Mouse (Mus musculus) hindbrain, embryonic 11.5 days (tissue): ENCODE results near the gene Aqp7. TPM values are rescaled to one million over a fixed set of nuclear protein-coding genes. Genes with fewer than 3 reads are reported as not detected.

Experiments used
- ATAC-seq: fragments of 200-750 bp; cut with Nextera tagmentation; 2 replicates; pipeline ENCODE4 v1.8.0; 2017; ENCODE audit warnings: mild to moderate bottlenecking, moderate TSS enrichment, moderate library complexity; ENCODE audit not compliant: low FRiP score
- DNase-seq: peaks from one replicate; pipeline ENCODE4 v3.0.0-alpha.2; 2015; ENCODE audit warnings: low spot score
- H3K27ac ChIP-seq: fragments of 300-500 bp; sonication (generic); 2 replicates; pipeline ENCODE4 v1.5.1; 2014; ENCODE audit warnings: mild to moderate bottlenecking, low read depth, low read length
- H3K27me3 ChIP-seq: fragments of 300-500 bp; sonication (generic); 2 replicates; pipeline ENCODE4 v1.6.1; 2014; ENCODE audit warnings: mild to moderate bottlenecking, low read length, moderate library complexity, mixed read lengths; ENCODE audit not compliant: control insufficient read depth, insufficient read depth
- H3K36me3 ChIP-seq: fragments of 300-500 bp; sonication (generic); 2 replicates; pipeline ENCODE4 v1.6.1; 2014; ENCODE audit warnings: mild to moderate bottlenecking, low read length, moderate library complexity, mixed read lengths; ENCODE audit not compliant: control insufficient read depth, insufficient read depth
- H3K4me1 ChIP-seq: fragments of 300-500 bp; sonication (generic); replicated peaks from 2 replicates; pipeline ENCODE4 v1.6.1; 2014; ENCODE audit warnings: low read length, mixed read lengths; ENCODE audit not compliant: control insufficient read depth, insufficient read depth
- H3K4me2 ChIP-seq: fragments of 300-500 bp; sonication (generic); replicated peaks from 2 replicates; pipeline ENCODE4 v1.6.1; 2014; ENCODE audit warnings: mild to moderate bottlenecking, low read depth, low read length
- H3K4me3 ChIP-seq: fragments of 300-500 bp; sonication (generic); 2 replicates; pipeline ENCODE4 v1.5.1; 2014; ENCODE audit warnings: low read depth, low read length
- H3K9ac ChIP-seq: fragments of 300-500 bp; sonication (generic); 2 replicates; pipeline ENCODE4 v1.6.1; 2014; ENCODE audit warnings: low read depth, low read length
- H3K9me3 ChIP-seq: fragments of 300-500 bp; sonication (generic); 2 replicates; pipeline ENCODE4 v1.6.1; 2016; ENCODE audit warnings: low read length; ENCODE audit not compliant: control insufficient read depth
- WGBS: fragments of 180-500 bp; shearing (Covaris S2); extraction: QIAGEN DNeasy Blood & Tissue Kit; methylation state at CpG from one replicate; pipeline ENCODE4 v1.1.7; 2014; 5-methylcytosine and 5-hydroxymethylcytosine counted together
- polyA plus RNA-seq: library from polyadenylated mRNA; unstranded; fragments of >200 nt; fragmentation: Nextera tagmentation; extraction: Ambion mirVana; gene quantifications from 2 replicates; pipeline ENCODE4 v1.2.1, GENCODE M21; 2014

The Aqp7 gene
- polyA plus RNA-seq, result 0.07 TPM in 1 of 2 replicates, not detected in the other

DNA sequence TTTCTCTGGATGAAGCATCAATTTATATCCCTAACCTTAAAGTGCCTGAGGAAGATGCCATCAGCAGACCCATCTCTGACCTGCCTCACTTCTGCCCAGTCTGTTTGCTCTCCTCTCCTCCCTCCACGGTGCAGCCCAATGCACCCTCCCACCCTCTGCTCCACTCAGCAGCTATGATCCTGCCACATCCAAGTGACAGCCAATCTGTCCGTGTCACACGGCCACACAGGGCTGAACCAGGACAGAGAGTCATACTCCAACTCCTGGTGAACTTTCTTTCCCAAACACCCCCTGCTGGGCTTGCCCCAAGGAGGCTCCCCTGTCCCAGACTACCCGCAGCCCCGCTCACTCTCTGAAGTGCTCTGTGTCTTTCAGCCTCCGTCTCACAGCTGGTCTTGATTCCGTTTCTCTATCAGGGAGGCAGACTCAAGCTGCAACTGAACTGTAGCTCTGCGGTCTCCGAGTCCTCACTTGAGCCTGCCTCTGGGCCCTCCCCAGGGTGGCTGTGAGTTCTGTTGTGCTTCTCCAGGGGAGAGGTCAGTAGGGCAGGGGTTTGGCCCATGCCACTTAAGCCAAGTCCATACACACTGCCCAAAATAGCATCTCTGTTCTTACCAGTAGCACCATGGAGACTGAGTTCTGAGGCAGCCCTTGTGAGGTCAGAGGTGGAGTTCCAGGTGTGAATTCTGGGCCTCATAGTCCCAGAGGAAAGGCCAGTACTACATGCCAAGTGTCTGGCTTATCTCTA, at the start of gene Aqp7:
Gene Aqp7 (minus strand): TSS at position 616 of the 748 bp plus-strand sequence.
- Histone ChIP-seq H3K36me3 (no peaks in the 10 kb centered on the region), H3K9me3 (no peaks in the 10 kb centered on the region), H3K9ac (no peak within 1 kb of the TSS), H3K27ac (no peak within 1 kb of the TSS), H3K4me1 (0 out of 2 replicates have a peak, but pooled peaks cover 2% of the 10 kb centered on the region), H3K4me2 (no peak within 1 kb of the TSS), H3K4me3 (no peak within 1 kb of the TSS), H3K27me3 (no peaks in the 10 kb centered on the region)
- DNase-seq, result no peak
- ATAC-seq, result no peak
- WGBS, result 44% methylated on average over 9 of the region's 9 CpGs

DNA sequence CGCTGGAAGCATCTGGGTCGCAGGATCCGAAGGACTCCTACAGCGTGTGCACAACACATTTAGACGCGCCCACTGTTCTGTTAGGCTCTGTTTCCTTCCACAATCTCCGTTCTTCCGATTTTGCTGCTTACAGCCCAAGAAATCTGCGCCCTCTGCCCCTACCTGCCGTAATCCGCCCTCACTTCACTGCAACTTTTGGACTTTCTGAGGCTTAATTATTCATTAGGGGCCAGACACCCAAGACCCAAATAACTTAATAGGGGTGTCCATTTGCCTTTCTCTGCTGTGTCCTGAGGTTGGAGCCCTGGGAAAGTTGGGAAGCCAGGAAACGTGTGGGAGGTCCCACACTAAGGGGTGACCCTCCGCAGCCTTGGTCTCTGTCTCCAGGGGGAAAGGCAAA, 49.4 kb upstream of the Aqp7 start:
- H3K4me1 ChIP-seq, result no peaks in the 10 kb centered on the region; the same call in 1 of the 2 replicates
- peaks cover 15% of the 10 kb centered on the region; the same call in 1 of the 2 replicates for H3K27me3 ChIP-seq
- no peaks in the 10 kb centered on the region for H3K36me3 ChIP-seq
- H3K27ac ChIP-seq, result no peak overlapping the region
- H3K4me2 ChIP-seq, result peak overlapping the region; percentile 56
- 42% methylated on average over 13 of the region's 13 CpGs for WGBS
- DNase-seq (no peak), ATAC-seq (no peak)
- H3K9me3 ChIP-seq, result no peaks in the 10 kb centered on the region
- 0 out of 2 replicates have a peak overlapping the region, but pooled peaks have one; percentile 12 for H3K4me3 ChIP-seq
- H3K9ac ChIP-seq, result no peak overlapping the region

GRCm38 (mm10) chr4:41096794-41097193, 48.9 kb upstream of the Aqp7 start:
- no peaks in the 10 kb centered on the region for H3K36me3 ChIP-seq
- H3K9ac ChIP-seq, result no peak overlapping the region
- no peaks in the 10 kb centered on the region; the same call in 1 of the 2 replicates for H3K4me1 ChIP-seq
- no peak overlapping the region for H3K4me3 ChIP-seq
- H3K27me3 ChIP-seq, result peaks cover 15% of the 10 kb centered on the region; the same call in 1 of the 2 replicates
- ATAC-seq (no peak), DNase-seq (no peak)
- no peak overlapping the region for H3K4me2 ChIP-seq
- H3K9me3 ChIP-seq, result no peaks in the 10 kb centered on the region
- WGBS, result 71% methylated on average over 5 of the region's 5 CpGs
- H3K27ac ChIP-seq, result no peak overlapping the region

DNA sequence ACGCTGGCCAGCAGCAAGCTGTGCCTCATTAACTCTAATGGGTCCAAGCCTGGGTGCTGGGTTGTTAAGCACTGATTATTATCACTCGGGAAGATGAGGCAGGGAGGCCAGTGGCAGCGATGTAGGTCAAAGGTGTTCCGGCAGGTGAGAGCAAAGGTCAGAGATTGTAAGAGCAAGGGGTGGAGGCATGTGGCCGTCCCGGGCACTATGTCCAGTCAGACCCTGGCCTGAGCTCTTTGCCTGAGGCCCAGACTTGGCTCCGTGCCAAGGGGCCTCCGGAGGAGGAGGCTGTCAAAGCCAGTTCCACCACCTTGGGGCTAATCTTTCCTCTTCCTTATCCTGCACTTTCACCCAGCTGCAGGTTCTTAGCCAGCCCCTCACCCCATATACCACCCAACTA, 48.2 kb upstream of the Aqp7 start:
- DNase-seq (no peak), ATAC-seq (no peak)
- WGBS, result 77% methylated on average over 8 of the region's 8 CpGs
- no peaks in the 10 kb centered on the region for H3K9me3 ChIP-seq
- no peak overlapping the region for H3K4me3 ChIP-seq
- H3K27ac ChIP-seq, result no peak overlapping the region
- H3K9ac ChIP-seq, result no peak overlapping the region
- H3K36me3 ChIP-seq, result no peaks in the 10 kb centered on the region
- no peaks in the 10 kb centered on the region; the same call in 1 of the 2 replicates for H3K4me1 ChIP-seq
- peaks cover 15% of the 10 kb centered on the region; the same call in 1 of the 2 replicates for H3K27me3 ChIP-seq
- H3K4me2 ChIP-seq, result no peak overlapping the region

- no peak overlapping the region for H3K27ac ChIP-seq
- H3K4me1 ChIP-seq, result no peaks in the 10 kb centered on the region; the same call in 1 of the 2 replicates
- no peaks in the 10 kb centered on the region for H3K9me3 ChIP-seq
- no peak overlapping the region for H3K4me2 ChIP-seq
- H3K4me3 ChIP-seq, result no peak overlapping the region
- 84% methylated on average over 9 of the region's 9 CpGs for WGBS
- H3K9ac ChIP-seq, result no peak overlapping the region
- no peak for ATAC-seq
- H3K27me3 ChIP-seq, result peaks cover 13% of the 10 kb centered on the region; the same call in 1 of the 2 replicates
- no peak for DNase-seq
- H3K36me3 ChIP-seq, result no peaks in the 10 kb centered on the region
Observed at GRCm38 (mm10) chr4:41094361-41094760, 46.4 kb upstream of the Aqp7 start.

- ATAC-seq (no peak), DNase-seq (no peak)
- Histone ChIP-seq H3K27me3 (peaks cover 13% of the 10 kb centered on the region; the same call in 1 of the 2 replicates), H3K27ac (no peak overlapping the region), H3K4me3 (no peak overlapping the region), H3K9ac (no peak overlapping the region), H3K36me3 (no peaks in the 10 kb centered on the region), H3K4me2 (no peak overlapping the region), H3K4me1 (no peaks in the 10 kb centered on the region), H3K9me3 (no peaks in the 10 kb centered on the region)
- WGBS, result 64% methylated on average over 1 of the region's 1 CpGs
Observed at GRCm38 (mm10) chr4:41092958-41093357, 45.0 kb upstream of the Aqp7 start.

DNA sequence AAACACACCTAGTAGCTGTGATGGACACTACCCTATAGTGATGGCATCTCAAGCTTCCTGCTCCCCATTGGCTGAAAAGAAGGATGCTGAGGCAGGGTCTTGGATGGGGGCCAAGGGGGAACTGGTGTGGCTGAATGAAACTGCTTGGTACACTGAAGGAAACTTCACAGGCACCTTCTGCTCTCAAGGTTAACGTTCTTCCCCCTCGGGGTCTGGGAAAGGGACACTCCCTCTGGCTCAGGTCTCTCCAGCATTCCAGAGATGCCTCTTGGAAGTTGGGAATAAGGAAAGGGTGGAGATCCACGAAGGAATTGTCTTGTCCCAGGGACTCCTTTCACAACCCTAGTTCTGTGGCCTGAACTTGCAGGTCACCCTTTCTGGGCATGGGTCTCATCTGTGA, 43.5 kb upstream of the Aqp7 start:
- Histone ChIP-seq H3K4me2 (no peak overlapping the region), H3K4me1 (no peaks in the 10 kb centered on the region), H3K9ac (no peak overlapping the region), H3K9me3 (no peaks in the 10 kb centered on the region), H3K4me3 (no peak overlapping the region), H3K27ac (no peak overlapping the region), H3K36me3 (no peaks in the 10 kb centered on the region), H3K27me3 (no peaks in the 10 kb centered on the region; the same call in 1 of the 2 replicates)
- ATAC-seq (no peak), DNase-seq (no peak)
- 70% methylated on average over 3 of the region's 3 CpGs for WGBS

DNA sequence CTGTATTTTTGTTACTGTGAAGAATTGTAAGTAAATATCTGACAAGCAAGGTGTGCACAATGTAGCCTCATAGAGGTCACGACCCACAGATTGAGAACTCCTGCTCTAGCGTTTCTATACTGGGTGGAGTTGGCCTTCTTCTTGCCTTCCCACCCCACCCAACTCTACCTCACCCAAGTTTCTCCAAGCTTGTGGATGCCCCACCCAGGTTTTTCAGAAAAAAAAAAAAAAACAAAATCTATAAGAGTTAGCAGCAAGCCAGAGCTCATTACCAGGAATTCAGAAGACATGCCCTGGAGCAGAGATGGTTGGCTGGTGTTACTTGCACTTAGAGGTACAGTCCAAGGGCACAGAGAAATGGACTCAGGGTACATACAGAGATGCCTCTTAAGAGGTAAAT, 41.8 kb upstream of the Aqp7 start:
- H3K9me3 ChIP-seq, result no peaks in the 10 kb centered on the region
- 72% methylated on average over 2 of the region's 2 CpGs for WGBS
- no peak overlapping the region for H3K27ac ChIP-seq
- H3K4me1 ChIP-seq, result no peaks in the 10 kb centered on the region
- H3K36me3 ChIP-seq, result no peaks in the 10 kb centered on the region
- ATAC-seq, result no peak
- H3K9ac ChIP-seq, result no peak overlapping the region
- H3K4me3 ChIP-seq, result no peak overlapping the region
- no peak overlapping the region for H3K4me2 ChIP-seq
- H3K27me3 ChIP-seq, result no peaks in the 10 kb centered on the region
- DNase-seq, result no peak

- 79% methylated on average over 4 of the region's 4 CpGs for WGBS
- H3K9me3 ChIP-seq, result no peaks in the 10 kb centered on the region
- H3K4me3 ChIP-seq, result no peak overlapping the region
- no peak for DNase-seq
- no peak overlapping the region for H3K27ac ChIP-seq
- H3K4me2 ChIP-seq, result no peak overlapping the region
- H3K9ac ChIP-seq, result no peak overlapping the region
- no peaks in the 10 kb centered on the region for H3K4me1 ChIP-seq
- no peak for ATAC-seq
- H3K27me3 ChIP-seq, result no peaks in the 10 kb centered on the region
- H3K36me3 ChIP-seq, result no peaks in the 10 kb centered on the region
Observed at GRCm38 (mm10) chr4:41089189-41089588, 41.2 kb upstream of the Aqp7 start.
